Mouse (Mus musculus) CH12.LX (cell line): ENCODE measurements at regions not wholly inside any gene's neighbourhood (a gene's known extent, or its start where the extent isn't known, plus 50 kb on each side); places are given as distances from the start of the nearest gene placed in this dataset.

Source experiments
- DNase-seq: peaks from one replicate; pipeline ENCODE4 v3.0.0-alpha.2; 2013; ENCODE audit errors: extremely low read depth
- H3K27ac ChIP-seq: 2 replicates; pipeline ENCODE4 v1.5.1; 2012; ENCODE audit warnings: low read depth, mild to moderate bottlenecking, control low read depth, moderate library complexity; ENCODE audit not compliant: insufficient read depth
- H3K27me3 ChIP-seq: replicated peaks from 2 replicates; pipeline ENCODE3; 2012; ENCODE audit warnings: inconsistent platforms
- H3K36me3 ChIP-seq, 2 experiments: replicated peaks in 1 of 2; 2 replicates each; pipeline versions ENCODE3 to v1.6.1; 2012; ENCODE audit warnings: inconsistent platforms in 1 of 2, low read length in 1 of 2, mild to moderate bottlenecking in 1 of 2, mixed read lengths in 1 of 2, moderate library complexity in 1 of 2; ENCODE audit not compliant: control insufficient read depth in 1 of 2, insufficient read depth in 1 of 2
- H3K4me1 ChIP-seq, 2 experiments: 2 replicates each; pipeline ENCODE4 v1.6.1; 2012; ENCODE audit warnings: inconsistent platforms in 1 of 2, moderate library complexity in 1 of 2; ENCODE audit not compliant: insufficient read depth in 2 of 2, control insufficient read depth in 1 of 2
- H3K4me2 ChIP-seq: 2 replicates; pipeline ENCODE4 v1.6.1; 2012; ENCODE audit warnings: low read depth, mild to moderate bottlenecking, control low read depth; ENCODE audit not compliant: poor library complexity, insufficient read depth, severe bottlenecking
- H3K4me3 ChIP-seq, 3 experiments: fragments of 150-350 bp in 1 of 3; sonication (generic) in 1 of 3; replicated peaks in 1 of 3; 2 replicates each; pipeline versions ENCODE3 to v1.5.1; 2011 to 2012; ENCODE audit warnings: low read depth in 2 of 3, low read length in 2 of 3, mild to moderate bottlenecking in 2 of 3, moderate library complexity in 2 of 3, control low read depth in 1 of 3, improper control_type of control experiment in 1 of 3, inconsistent platforms in 1 of 3, mixed read lengths in 1 of 3; ENCODE audit not compliant: poor library complexity in 1 of 3
- H3K79me2 ChIP-seq: replicated peaks from 2 replicates; pipeline ENCODE4 v1.6.1; 2012; ENCODE audit warnings: mild to moderate bottlenecking, moderate library complexity; ENCODE audit not compliant: control insufficient read depth, poor library complexity, insufficient read depth, severe bottlenecking; ENCODE audit errors: extremely low read depth
- H3K9ac ChIP-seq: 2 replicates; pipeline ENCODE4 v1.6.1; 2012; ENCODE audit warnings: low read depth, mild to moderate bottlenecking, control low read depth, moderate library complexity; ENCODE audit not compliant: insufficient read depth
- H3K9me3 ChIP-seq: replicated peaks from 2 replicates; pipeline ENCODE3; 2012; ENCODE audit warnings: low read length, inconsistent platforms, mixed read lengths
- BHLHE40 ChIP-seq: IDR thresholded peaks from 2 replicates; pipeline ENCODE4 v1.6.1; 2011; ENCODE audit warnings: mild to moderate bottlenecking, low read depth, low read length, improper control_type of control experiment
- CHD1 ChIP-seq: IDR thresholded peaks from 2 replicates; pipeline ENCODE4 v1.6.1; 2012; ENCODE audit warnings: low read depth, low read length, improper control_type of control experiment, inconsistent platforms
- CHD2 ChIP-seq: IDR thresholded peaks from 2 replicates; pipeline ENCODE4 v1.6.1; 2011; ENCODE audit warnings: low read length, improper control_type of control experiment
- CTCF ChIP-seq, 2 experiments: IDR thresholded peaks in 1 of 2; conservative IDR thresholded peaks in 1 of 2; 2 replicates each; pipeline ENCODE4 v1.5.1; 2011 to 2012; ENCODE audit warnings: low read depth in 2 of 2, low read length in 2 of 2, improper control_type of control experiment in 1 of 2, inconsistent platforms in 1 of 2, mild to moderate bottlenecking in 1 of 2, moderate library complexity in 1 of 2
- ELF1 ChIP-seq: IDR thresholded peaks from 2 replicates; pipeline ENCODE4 v1.6.1; 2014; ENCODE audit warnings: low read depth, mild to moderate bottlenecking, inconsistent platforms, low read length, improper control_type of control experiment
- ETS1 ChIP-seq: conservative IDR thresholded peaks from 2 replicates; pipeline ENCODE4 v1.6.1; 2012; ENCODE audit warnings: low read depth, mild to moderate bottlenecking, inconsistent platforms, low read length, improper control_type of control experiment, moderate library complexity
- GABPA ChIP-seq: IDR thresholded peaks from 2 replicates; pipeline ENCODE4 v1.6.1; 2012; ENCODE audit warnings: low read depth, low read length, improper control_type of control experiment, inconsistent platforms; ENCODE audit not compliant: insufficient replicate concordance
- IRF4 ChIP-seq: IDR thresholded peaks from 2 replicates; pipeline ENCODE4 v1.6.1; 2014; ENCODE audit warnings: low read depth, mild to moderate bottlenecking, inconsistent platforms, low read length, improper control_type of control experiment
- JUN ChIP-seq: IDR thresholded peaks from 2 replicates; pipeline ENCODE4 v1.6.1; 2011; ENCODE audit warnings: low read depth, mild to moderate bottlenecking, low read length, improper control_type of control experiment, moderate library complexity; ENCODE audit not compliant: insufficient read depth
- KAT2A ChIP-seq: IDR thresholded peaks from 2 replicates; pipeline ENCODE4 v1.6.1; 2012; ENCODE audit warnings: low read length, improper control_type of control experiment, inconsistent platforms; ENCODE audit not compliant: insufficient replicate concordance
- MEF2A ChIP-seq: IDR thresholded peaks from 2 replicates; pipeline ENCODE4 v1.6.1; 2014; ENCODE audit warnings: low read depth, mild to moderate bottlenecking, inconsistent platforms, low read length, improper control_type of control experiment, borderline replicate concordance
- MXI1 ChIP-seq: IDR thresholded peaks from 2 replicates; pipeline ENCODE4 v1.6.1; 2011; ENCODE audit warnings: mild to moderate bottlenecking, low read depth, low read length, improper control_type of control experiment
- NELFE ChIP-seq: IDR thresholded peaks from 2 replicates; pipeline ENCODE4 v1.6.1; 2011; ENCODE audit warnings: low read depth, low read length, improper control_type of control experiment
- NRF1 ChIP-seq: IDR thresholded peaks from 2 replicates; pipeline ENCODE4 v1.6.1; 2014; ENCODE audit warnings: low read depth, mild to moderate bottlenecking, inconsistent platforms, low read length, improper control_type of control experiment, moderate library complexity
- PAX5 ChIP-seq: IDR thresholded peaks from 2 replicates; pipeline ENCODE4 v1.6.1; 2012; ENCODE audit warnings: low read length, inconsistent platforms, mixed read lengths
- POLR2A ChIP-seq: IDR thresholded peaks from 2 replicates; pipeline ENCODE4 v1.6.1; 2011; ENCODE audit warnings: low read depth, mild to moderate bottlenecking, improper control_type of control experiment, low read length
- RAD21 ChIP-seq: IDR thresholded peaks from 2 replicates; pipeline ENCODE4 v1.6.1; 2011; ENCODE audit warnings: low read depth, mild to moderate bottlenecking, low read length, improper control_type of control experiment, moderate library complexity
- RCOR1 ChIP-seq: conservative IDR thresholded peaks from 2 replicates; pipeline ENCODE4 v1.6.1; 2012; ENCODE audit warnings: low read depth, mild to moderate bottlenecking, inconsistent platforms, low read length, improper control_type of control experiment
- SIN3A ChIP-seq: IDR thresholded peaks from 2 replicates; pipeline ENCODE4 v1.6.1; 2012; ENCODE audit warnings: low read length, improper control_type of control experiment, inconsistent platforms
- SMC3 ChIP-seq: IDR thresholded peaks from 2 replicates; pipeline ENCODE4 v1.6.1; 2011; ENCODE audit warnings: low read depth, low read length, improper control_type of control experiment
- TBP ChIP-seq: conservative IDR thresholded peaks from 2 replicates; pipeline ENCODE4 v1.6.1; 2011; ENCODE audit warnings: low read depth, low read length, improper control_type of control experiment
- TCF12 ChIP-seq: IDR thresholded peaks from 2 replicates; pipeline ENCODE4 v1.6.1; 2014; ENCODE audit warnings: low read depth, mild to moderate bottlenecking, inconsistent platforms, low read length, improper control_type of control experiment
- USF2 ChIP-seq: conservative IDR thresholded peaks from 2 replicates; pipeline ENCODE4 v1.6.1; 2011; ENCODE audit warnings: low read depth, low read length, improper control_type of control experiment
- ZKSCAN1 ChIP-seq: IDR thresholded peaks from 2 replicates; pipeline ENCODE4 v1.6.1; 2012; ENCODE audit warnings: low read depth, inconsistent platforms, low read length, improper control_type of control experiment, borderline replicate concordance
- ZMIZ1 ChIP-seq: IDR thresholded peaks from 2 replicates; pipeline ENCODE4 v1.6.1; 2012; ENCODE audit warnings: low read depth, mild to moderate bottlenecking, inconsistent platforms, low read length, improper control_type of control experiment
- dilution Hi-C: fragments of 300-500 bp; cut with MboI; formaldehyde crosslinking; loops from 2 replicates; pipeline ENCODE4 v1.14.3; 2020; ENCODE audit warnings: low sequenced_read_pairs; ENCODE audit not compliant: extremely low pct_unique_long_range_greater_than_20kb, extremely low pct_ligation_motif_present
- in situ Hi-C: fragments of 300-500 bp; cut with MboI; formaldehyde crosslinking; loops from 3 replicates; pipeline ENCODE4 v1.14.3; 2019; ENCODE audit warnings: low sequenced_read_pairs, low pct_ligation_motif_present, low pct_unique_long_range_greater_than_20kb, mixed read lengths

GRCm38 (mm10) chr2:43365812-43366211 is 189.3 kb upstream of the Kynu start:
- dilution Hi-C loops, result no loop called here
- Histone ChIP-seq H3K4me3 (no peak overlapping the region), H3K4me1 (no peaks in the 10 kb centered on the region), H3K4me2 (no peak overlapping the region), H3K9ac (no peak overlapping the region), H3K36me3 (no peaks in the 10 kb centered on the region), H3K9me3 (no peaks in the 10 kb centered on the region), H3K27ac (no peak overlapping the region), H3K79me2 (no peaks in the 10 kb centered on the region), H3K27me3 (no peaks in the 10 kb centered on the region)
- TF ChIP-seq POLR2A (no peak), NRF1 (no peak), MXI1 (no peak), USF2 (no peak), CTCF (conservative IDR thresholded peaks at IDR 0.05 in 1 of 2, IDR thresholded peaks at IDR 0.05 in 1 of 2; ENCODE audit: low read depth in 2 of 2, low read length in 2 of 2) (no peak), CHD2 (no peak), ZKSCAN1 (no peak), PAX5 (no peak), ELF1 (no peak), IRF4 (no peak), ETS1 (no peak), NELFE (no peak)
- in situ Hi-C loops, result no loop called here
- no peak for DNase-seq

DNA sequence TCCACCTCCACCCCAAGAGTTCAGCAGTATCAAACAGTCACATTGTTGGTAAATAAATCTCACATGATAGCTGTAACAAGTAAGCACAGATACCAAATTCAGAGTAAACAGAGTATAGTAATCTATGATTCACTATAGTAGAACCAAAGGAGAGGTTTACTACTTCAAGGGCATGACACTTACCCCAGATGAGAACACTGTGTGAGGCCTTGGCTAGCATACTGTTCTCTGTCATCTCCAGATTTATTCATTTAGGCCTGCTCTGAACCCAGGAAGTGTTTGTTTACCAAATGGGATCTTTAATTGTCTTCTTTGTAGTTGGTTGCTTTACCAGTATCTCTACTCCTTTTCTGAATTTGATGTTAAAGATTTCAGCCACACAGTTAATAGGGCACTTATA is 151.8 kb upstream of the Kynu start:
- in situ Hi-C loops, result no loop called here
- H3K79me2 ChIP-seq, result no peaks in the 10 kb centered on the region
- H3K27me3 ChIP-seq, result no peaks in the 10 kb centered on the region
- TF ChIP-seq SMC3 (no peak), JUN (no peak), TCF12 (no peak), RAD21 (no peak), GABPA (no peak), NRF1 (no peak), ZMIZ1 (no peak), POLR2A (no peak), RCOR1 (no peak), MEF2A (no peak), USF2 (no peak), BHLHE40 (no peak), SIN3A (no peak), KAT2A (no peak), CHD1 (no peak), TBP (no peak), PAX5 (no peak)
- TF ChIP-seq, all 38 proteins: peak for 0
- Histone ChIP-seq H3K9ac (no peak overlapping the region), H3K4me1 (no peaks in the 10 kb centered on the region), H3K9me3 (no peaks in the 10 kb centered on the region), H3K4me2 (no peak overlapping the region), H3K4me3 (no peak overlapping the region), H3K36me3 (no peaks in the 10 kb centered on the region), H3K27ac (no peak overlapping the region)
- dilution Hi-C loops, result no loop called here
- DNase-seq, result no peak
